Mouse (Mus musculus): ENCODE data around the gene Gpi1. TPM values are rescaled to one million over a fixed set of nuclear protein-coding genes. Genes with fewer than 3 reads are reported as not detected.
A peak's percentile ranks its signal among the peaks of the same experiment; 100 is the strongest.
"Not testable (repeated sequence)": the region's sequence is repeated elsewhere in the genome, so short reads cannot be mapped to it uniquely, and the experiment has no call there.

Gene Gpi1
- total and polyA plus RNA-seq, 2 experiments from 2014 or later = 223 to 259 TPM

DNA sequence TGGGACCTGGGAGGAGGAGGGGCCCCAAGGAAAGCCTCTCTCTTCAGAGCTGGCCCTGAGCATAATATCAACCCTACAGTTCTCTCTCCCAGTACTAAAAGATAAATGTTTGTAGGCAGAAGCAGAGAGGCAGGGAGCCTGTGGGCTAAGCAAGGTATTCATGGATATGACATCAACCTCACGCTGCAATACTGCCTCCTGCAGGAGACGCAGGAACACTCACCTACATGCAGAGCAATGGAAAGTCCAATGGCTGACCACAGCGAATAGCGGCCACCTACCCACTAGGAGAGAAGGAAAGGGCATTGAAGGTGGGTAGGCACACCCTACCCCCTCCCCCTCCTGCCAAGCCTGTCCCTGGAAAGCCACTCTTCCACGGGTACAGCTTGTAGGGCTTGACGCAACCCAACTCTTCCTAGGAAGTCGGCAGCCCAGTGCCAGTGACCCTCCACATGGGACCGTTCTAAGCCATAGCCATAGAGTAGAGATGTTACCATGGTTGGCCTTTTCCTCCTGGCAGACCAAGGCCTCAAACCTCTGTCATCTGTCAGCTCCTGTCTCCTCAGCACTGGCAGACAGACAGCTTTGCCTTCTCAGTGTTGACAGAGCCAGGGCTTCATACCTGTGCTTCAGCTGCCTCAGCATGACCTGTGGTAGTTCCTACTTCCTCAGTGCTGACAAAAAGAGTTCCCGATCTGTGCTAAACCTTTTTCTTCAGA lies 21.9 kb downstream of the Gpi1 start:
- Histone ChIP-seq H3K9ac (no peak overlapping the region), H3K4me1 (ENCODE audit: insufficient read depth) (no peaks in the 10 kb centered on the region), H3K27me3 (ENCODE audit: insufficient read depth, low read length) (no peaks in the 10 kb centered on the region), H3K4me2 (ENCODE audit: low read depth) (no peak overlapping the region), H3K4me3 (ENCODE audit: low read depth, low read length) (no peak overlapping the region), H3K27ac (ENCODE audit: low read depth, low read length) (no peak overlapping the region), H3K36me3 (ENCODE audit: insufficient read depth) (peaks cover 93% of the 10 kb centered on the region), H3K9me3 (ENCODE audit: low read length) (no peaks in the 10 kb centered on the region)
- DNase-seq (no peak), ATAC-seq (no peak)
- WGBS = 90% methylated on average over 9 of the region's 9 CpGs
- TF ChIP-seq CTCF (IDR thresholded peaks at IDR 0.05; ENCODE audit: low read depth) = 0 out of 2 replicates have a peak, but pooled peaks have one; percentile 9

DNA sequence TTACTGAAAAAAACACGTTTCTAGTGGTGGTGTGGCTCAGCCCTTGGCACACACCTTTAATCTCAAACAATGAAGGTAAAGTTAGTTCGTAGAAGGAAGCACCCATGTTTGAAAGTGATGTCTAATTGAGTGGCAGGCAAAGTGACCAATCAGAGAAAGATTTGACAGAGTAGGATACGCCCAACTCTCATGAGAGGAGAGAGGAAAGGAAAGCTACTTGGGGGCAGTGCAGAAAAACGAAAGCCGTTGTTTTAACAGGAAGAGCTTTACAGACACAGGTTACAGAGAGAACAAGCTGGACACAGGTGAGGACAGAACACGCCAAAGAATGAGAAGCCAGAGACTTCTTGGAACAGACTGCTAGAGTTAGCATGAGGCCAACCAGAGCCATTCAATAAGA lies 23.8 kb downstream of the Gpi1 start:
- Histone ChIP-seq H3K27me3 (ENCODE audit: insufficient read depth, low read length) (no peaks in the 10 kb centered on the region), H3K4me3 (ENCODE audit: low read depth, low read length) (no peak overlapping the region), H3K4me2 (ENCODE audit: low read depth) (no peak overlapping the region), H3K36me3 (ENCODE audit: insufficient read depth) (peaks cover 89% of the 10 kb centered on the region), H3K9ac (no peak overlapping the region), H3K27ac (ENCODE audit: low read depth, low read length) (no peak overlapping the region), H3K4me1 (ENCODE audit: insufficient read depth) (no peaks in the 10 kb centered on the region), H3K9me3 (ENCODE audit: low read length) (no peaks in the 10 kb centered on the region)
- ATAC-seq (no peak), DNase-seq (no peak)
- no peak for TF ChIP-seq CTCF (IDR thresholded peaks at IDR 0.05; ENCODE audit: low read depth)
- 95% methylated on average over 6 of the region's 6 CpGs for WGBS

DNA sequence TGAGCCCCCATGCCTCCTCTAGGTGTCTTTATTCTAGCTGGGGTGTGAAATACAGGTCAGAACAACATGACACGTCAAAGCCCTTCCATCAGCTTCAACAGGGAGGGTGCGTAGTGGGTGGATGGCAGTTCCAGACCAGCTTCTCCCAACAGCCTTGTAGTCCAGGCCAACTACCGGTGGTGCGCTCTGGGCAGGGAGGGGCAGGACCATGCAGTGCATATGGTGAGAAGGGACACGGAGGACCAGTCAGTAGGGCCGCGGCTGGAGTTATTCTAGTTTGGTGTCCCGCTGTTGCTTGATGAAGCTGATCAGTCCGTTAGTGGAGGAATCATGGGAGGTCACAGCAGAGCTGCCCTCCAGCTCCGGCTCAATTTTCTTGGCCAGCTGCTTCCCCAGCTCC lies 28.0 kb downstream of the Gpi1 start:
- H3K36me3 ChIP-seq (ENCODE audit: insufficient read depth) = peaks cover 54% of the 10 kb centered on the region
- H3K27me3 ChIP-seq (ENCODE audit: insufficient read depth, low read length); H3K4me3 ChIP-seq (ENCODE audit: low read depth, low read length); DNase-seq; H3K9ac ChIP-seq; H3K9me3 ChIP-seq (ENCODE audit: low read length); H3K4me2 ChIP-seq (ENCODE audit: low read depth); H3K4me1 ChIP-seq (ENCODE audit: insufficient read depth); ATAC-seq; H3K27ac ChIP-seq (ENCODE audit: low read depth, low read length): not testable (repeated sequence)
- WGBS = 98% methylated on average over 10 of the region's 10 CpGs

DNA sequence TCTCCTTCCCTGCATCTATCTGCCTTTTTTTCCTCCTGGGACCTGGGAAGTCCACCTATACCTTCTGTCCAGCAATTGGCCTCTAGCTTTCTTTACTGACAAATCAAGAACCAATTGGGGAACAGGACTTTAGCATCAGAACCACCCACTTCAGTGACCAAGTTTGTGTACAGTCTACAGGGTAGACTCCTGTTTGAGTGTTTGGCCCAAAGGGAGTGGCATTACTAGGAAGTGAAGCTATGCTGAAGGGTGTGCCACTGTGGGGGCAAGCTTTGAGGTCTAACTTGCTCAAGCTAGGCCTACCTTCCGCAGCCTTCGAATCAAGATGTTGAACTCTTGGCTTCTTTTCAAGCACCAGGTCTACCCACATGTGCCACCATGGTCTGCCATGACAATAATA lies 29.3 kb downstream of the Gpi1 start:
- DNase-seq = no peak
- Histone ChIP-seq H3K36me3 (ENCODE audit: insufficient read depth) (peaks cover 41% of the 10 kb centered on the region), H3K4me2 (ENCODE audit: low read depth) (no peak overlapping the region), H3K27me3 (ENCODE audit: insufficient read depth, low read length) (no peaks in the 10 kb centered on the region), H3K27ac (ENCODE audit: low read depth, low read length) (no peak overlapping the region), H3K9ac (no peak overlapping the region), H3K9me3 (ENCODE audit: low read length) (no peaks in the 10 kb centered on the region), H3K4me1 (ENCODE audit: insufficient read depth) (peaks cover under 1% of the 10 kb centered on the region; the same call in 1 of the 2 replicates), H3K4me3 (ENCODE audit: low read depth, low read length) (no peak overlapping the region)
- TF ChIP-seq CTCF (IDR thresholded peaks at IDR 0.05; ENCODE audit: low read depth) = no peak
- WGBS = 100% methylated on average over 2 of the region's 2 CpGs
- ATAC-seq = no peak

- no peak for ATAC-seq
- Histone ChIP-seq H3K9me3 (ENCODE audit: low read length) (no peaks in the 10 kb centered on the region), H3K36me3 (ENCODE audit: insufficient read depth) (peaks cover 19% of the 10 kb centered on the region), H3K4me2 (ENCODE audit: low read depth) (no peak overlapping the region), H3K4me1 (ENCODE audit: insufficient read depth) (peaks cover 8% of the 10 kb centered on the region; the same call in 1 of the 2 replicates), H3K9ac (no peak overlapping the region), H3K4me3 (ENCODE audit: low read depth, low read length) (no peak overlapping the region), H3K27ac (ENCODE audit: low read depth, low read length) (no peak overlapping the region), H3K27me3 (ENCODE audit: insufficient read depth, low read length) (no peaks in the 10 kb centered on the region)
- 45% methylated on average over 3 of the region's 3 CpGs for WGBS
- peak; percentile 50 for TF ChIP-seq CTCF (IDR thresholded peaks at IDR 0.05; ENCODE audit: low read depth)
- DNase-seq = peak; percentile 11
Measured at GRCm38 (mm10) chr7:34198346-34198745, 31.8 kb downstream of the Gpi1 start.

DNA sequence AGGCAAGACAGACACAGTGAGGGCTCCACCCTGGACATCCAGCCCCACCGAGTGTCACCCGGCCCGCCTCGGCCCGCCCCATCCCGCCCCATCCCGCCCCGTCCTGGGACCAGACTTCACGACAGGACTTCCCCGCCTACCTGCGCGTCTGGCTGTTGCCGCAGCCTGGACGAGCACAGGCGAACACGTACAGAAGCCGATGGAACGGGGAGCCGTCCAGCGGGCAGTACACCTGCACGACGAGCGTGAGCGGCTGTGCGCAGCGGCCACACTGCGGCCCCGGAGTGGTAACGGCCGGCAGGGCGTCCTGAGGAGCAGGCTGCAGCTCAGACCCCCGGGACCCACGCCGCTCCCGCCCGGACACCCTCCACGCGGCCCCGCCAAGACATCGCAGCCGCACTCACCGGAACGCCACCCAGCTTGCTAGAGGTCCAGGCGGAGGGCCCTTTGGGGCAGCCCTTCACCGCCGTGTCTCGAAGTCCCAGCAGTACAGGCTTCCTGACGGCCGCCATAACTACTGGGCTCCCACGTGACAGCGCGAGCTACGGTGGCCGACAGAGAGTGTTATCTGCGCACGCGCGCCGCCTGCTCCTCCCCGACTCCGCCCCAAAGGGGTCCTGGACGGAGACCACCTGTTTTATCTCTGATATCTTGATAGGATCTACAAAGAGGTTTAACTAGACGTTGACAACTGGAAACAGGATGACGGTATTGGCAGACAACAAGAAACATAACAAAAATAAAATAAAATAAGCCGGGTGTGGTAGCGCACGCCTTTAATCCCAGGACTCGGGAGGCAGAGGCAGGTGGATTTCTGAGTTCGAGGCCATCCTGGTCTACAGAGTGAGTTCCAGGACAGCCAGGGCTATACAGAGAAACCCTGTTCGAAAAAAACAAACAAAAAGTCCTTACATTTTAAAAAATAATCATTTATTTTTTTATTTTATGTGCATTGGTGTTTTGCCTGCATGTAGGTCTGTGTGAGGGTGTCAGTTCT lies 33.7 kb downstream of the Gpi1 start, which contains the start of gene Pdcd2l:
Gene Pdcd2l (minus strand): TSS at position 530 of the 997 bp plus-strand sequence.
- WGBS = 4% methylated on average over 65 of the region's 70 CpGs
- no peaks in the 10 kb centered on the region for H3K27me3 ChIP-seq (ENCODE audit: insufficient read depth, low read length)
- H3K36me3 ChIP-seq (ENCODE audit: insufficient read depth) = peaks cover 19% of the 10 kb centered on the region
- DNase-seq (peak; percentile 96), ATAC-seq (peak; percentile 97)
- H3K9me3 ChIP-seq (ENCODE audit: low read length) = no peaks in the 10 kb centered on the region
- no peak; the same call in 1 of the 2 replicates for TF ChIP-seq CTCF (IDR thresholded peaks at IDR 0.05; ENCODE audit: low read depth)
- peak within 1 kb of the TSS; percentile 80 for H3K27ac ChIP-seq (ENCODE audit: low read depth, low read length)
- H3K4me3 ChIP-seq (ENCODE audit: low read depth, low read length) = peak within 1 kb of the TSS; percentile 86
- H3K9ac ChIP-seq = peak within 1 kb of the TSS; percentile 87
- H3K4me1 ChIP-seq (ENCODE audit: insufficient read depth) = peaks cover 8% of the 10 kb centered on the region; the same call in 1 of the 2 replicates
- peak within 1 kb of the TSS; percentile 85 for H3K4me2 ChIP-seq (ENCODE audit: low read depth)
